In genomic region chr11:85667176-85667575, GRCm38 (mm10) we compare ENCODE assay signal across 19 mouse cellular contexts.
A peak's percentile ranks its signal among the peaks of the same experiment; 100 is the strongest.
DNase-seq lines count a peak whose midpoint lies in the region; ATAC-seq and TF ChIP-seq lines count a peak whose summit lies in the region.
"Had no signal": no experiment of that assay in that cellular context is flagged by ENCODE, and none has a peak within 500 bp of the region (broad histone marks: within the 10 kb centered on the region; RNA-seq: fewer than 3 reads in every experiment).

No protein-coding gene starts in this region.

- H3K9ac ChIP-seq in heart, postnatal 0 days (replicated peaks; ENCODE audit: low read depth, low read length): no peak overlapping the region
- no peak overlapping the region for H3K9ac ChIP-seq in limb, embryonic 12.5 days (replicated peaks)
- H3K9ac ChIP-seq in embryonic facial prominence, embryonic 11.5 days (replicated peaks; ENCODE audit: low read length): no peak overlapping the region
- H3K9ac ChIP-seq in embryonic facial prominence, embryonic 15.5 days: no peak overlapping the region
- H3K9ac ChIP-seq: forebrain, postnatal 0 days; hindbrain, embryonic 13.5 days; liver, embryonic 14.5 days had no signal

- intact Hi-C loops in heart, postnatal 14 days (cut with DNase I): no loop called here

- peak overlapping the region; percentile 5; the same call in 1 of the 2 replicates for H3K4me2 ChIP-seq in heart, postnatal 0 days (ENCODE audit: low read depth, low read length)
- peak overlapping the region; percentile 26; the same call in 1 of the 2 replicates for H3K4me2 ChIP-seq in limb, embryonic 12.5 days
- H3K4me2 ChIP-seq in embryonic facial prominence, embryonic 11.5 days (ENCODE audit: low read depth, low read length): no peak overlapping the region
- peak overlapping the region; percentile 40; the same call in 1 of the 2 replicates for H3K4me2 ChIP-seq in embryonic facial prominence, embryonic 15.5 days (replicated peaks)

- no peak for TF ChIP-seq CTCF in heart, postnatal 0 days (IDR thresholded peaks at IDR 0.05; ENCODE audit: low read depth)

- no peak overlapping the region for H3K27ac ChIP-seq in heart, postnatal 0 days (ENCODE audit: low read depth)
- H3K27ac ChIP-seq in limb, embryonic 12.5 days: peak overlapping the region; percentile 36; the same call in 1 of the 2 replicates
- H3K27ac ChIP-seq in limb, embryonic 10.5 days: no peak overlapping the region
- peak overlapping the region; percentile 59; the same call in 1 of the 2 replicates for H3K27ac ChIP-seq in embryonic facial prominence, embryonic 11.5 days (replicated peaks; ENCODE audit: low read depth, low read length)
- 0 out of 2 replicates have a peak overlapping the region, but pooled peaks have one; percentile 17 for H3K27ac ChIP-seq in embryonic facial prominence, embryonic 15.5 days (replicated peaks)
- H3K27ac ChIP-seq: liver, embryonic 14.5 days; macrophage; midbrain, embryonic 10.5 days had no signal

- TF ChIP-seq EP300 in heart, postnatal 0 days (IDR thresholded peaks at IDR 0.05; ENCODE audit: low read depth): no peak

- no peaks in the 10 kb centered on the region for H3K36me3 ChIP-seq in heart, postnatal 0 days (replicated peaks; ENCODE audit: control insufficient read depth, insufficient read depth, low read length)
- no peaks in the 10 kb centered on the region for H3K36me3 ChIP-seq in limb, embryonic 12.5 days
- H3K36me3 ChIP-seq in limb, embryonic 10.5 days: no peaks in the 10 kb centered on the region
- H3K36me3 ChIP-seq in embryonic facial prominence, embryonic 11.5 days (replicated peaks; ENCODE audit: control insufficient read depth, insufficient read depth, low read depth, low read length): no peaks in the 10 kb centered on the region
- H3K36me3 ChIP-seq in embryonic facial prominence, embryonic 15.5 days: no peaks in the 10 kb centered on the region
- H3K36me3 ChIP-seq: hindbrain, embryonic 13.5 days; midbrain, embryonic 10.5 days had no signal

- ATAC-seq in heart, postnatal 0 days (ENCODE audit: insufficient read depth, low read depth): no peak
- ATAC-seq in limb, embryonic 12.5 days (ENCODE audit: insufficient number of reproducible peaks, insufficient read depth, low FRiP score, low TSS enrichment, low read depth): no peak
- ATAC-seq in embryonic facial prominence, embryonic 11.5 days (replicated peaks; ENCODE audit: insufficient number of reproducible peaks, low FRiP score, low TSS enrichment, low read depth): no peak
- ATAC-seq in embryonic facial prominence, embryonic 15.5 days (ENCODE audit: insufficient number of reproducible peaks, low FRiP score, low TSS enrichment, low read depth): no peak
- no peak for ATAC-seq in cerebellum, adult (ENCODE audit: insufficient number of reproducible peaks, low FRiP score, low TSS enrichment)
- ATAC-seq: forebrain, postnatal 0 days had no signal

- H3K4me1 ChIP-seq in heart, postnatal 0 days (ENCODE audit: control insufficient read depth, insufficient read depth): no peaks in the 10 kb centered on the region
- H3K4me1 ChIP-seq in limb, embryonic 12.5 days (replicated peaks): peaks cover 26% of the 10 kb centered on the region
- H3K4me1 ChIP-seq in limb, embryonic 10.5 days: peaks cover 55% of the 10 kb centered on the region
- peaks cover 11% of the 10 kb centered on the region; the same call in 1 of the 2 replicates for H3K4me1 ChIP-seq in embryonic facial prominence, embryonic 11.5 days (ENCODE audit: control insufficient read depth, insufficient read depth, low read length)
- peaks cover 15% of the 10 kb centered on the region for H3K4me1 ChIP-seq in embryonic facial prominence, embryonic 15.5 days

- H3K27me3 ChIP-seq in heart, postnatal 0 days (ENCODE audit: control insufficient read depth, insufficient read depth, low read length): no peaks in the 10 kb centered on the region
- peaks cover 3% of the 10 kb centered on the region for H3K27me3 ChIP-seq in limb, embryonic 12.5 days
- H3K27me3 ChIP-seq in limb, embryonic 10.5 days (ENCODE audit: low read depth, poor library complexity, severe bottlenecking): peaks cover 24% of the 10 kb centered on the region
- no peaks in the 10 kb centered on the region for H3K27me3 ChIP-seq in embryonic facial prominence, embryonic 11.5 days (ENCODE audit: control insufficient read depth, insufficient read depth, low read length)
- H3K27me3 ChIP-seq in embryonic facial prominence, embryonic 15.5 days: peaks cover 3% of the 10 kb centered on the region; the same call in 1 of the 2 replicates

- H3K9me3 ChIP-seq in heart, postnatal 0 days (replicated peaks; ENCODE audit: control insufficient read depth, low read length): no peaks in the 10 kb centered on the region
- no peaks in the 10 kb centered on the region for H3K9me3 ChIP-seq in limb, embryonic 12.5 days
- no peaks in the 10 kb centered on the region for H3K9me3 ChIP-seq in limb, embryonic 10.5 days (replicated peaks)
- no peaks in the 10 kb centered on the region for H3K9me3 ChIP-seq in embryonic facial prominence, embryonic 11.5 days (replicated peaks; ENCODE audit: control insufficient read depth, low read length)
- no peaks in the 10 kb centered on the region for H3K9me3 ChIP-seq in embryonic facial prominence, embryonic 15.5 days (replicated peaks)
- H3K9me3 ChIP-seq: hindbrain, embryonic 13.5 days; midbrain, embryonic 10.5 days had no signal

- no peak overlapping the region for H3K4me3 ChIP-seq in heart, postnatal 0 days (ENCODE audit: low read depth, low read length)
- no peak overlapping the region for H3K4me3 ChIP-seq in limb, embryonic 12.5 days (replicated peaks)
- no peak overlapping the region for H3K4me3 ChIP-seq in limb, embryonic 10.5 days
- H3K4me3 ChIP-seq in embryonic facial prominence, embryonic 11.5 days (ENCODE audit: low read depth, low read length): no peak overlapping the region
- 0 out of 2 replicates have a peak overlapping the region, but pooled peaks have one; percentile 16 for H3K4me3 ChIP-seq in embryonic facial prominence, embryonic 15.5 days (replicated peaks)
- H3K4me3 ChIP-seq: hindbrain, embryonic 13.5 days had no signal

- 59% methylated on average over 7 of the region's 7 CpGs for WGBS in heart, postnatal 0 days
- 21% methylated on average over 7 of the region's 7 CpGs for WGBS in limb, embryonic 12.5 days
- WGBS in limb, embryonic 10.5 days: 40% methylated on average over 7 of the region's 7 CpGs
- WGBS in embryonic facial prominence, embryonic 11.5 days: 34% methylated on average over 7 of the region's 7 CpGs
- WGBS in embryonic facial prominence, embryonic 15.5 days: 25% methylated on average over 7 of the region's 7 CpGs

- no peak for DNase-seq in heart, postnatal 0 days (ENCODE audit: low spot score)
- no peak for DNase-seq in heart, postnatal 14 days
- DNase-seq in limb, embryonic 10.5 days (ENCODE audit: low spot score): no peak
- peak; percentile 34 for DNase-seq in embryonic facial prominence, embryonic 11.5 days (ENCODE audit: low spot score)
- DNase-seq in frontal cortex, postnatal 10 days (ENCODE audit: low spot score in 2 of 2): no peak
- DNase-seq: adrenal gland, adult 2 months; B cell, adult 2 months; cerebellum, adult 8-10 months; forebrain, postnatal 0 days; kidney, adult 11 months; right cerebral cortex, postnatal 4 days; thymus, postnatal 25 days had no signal

Comparison
In these comparisons a context has a peak if more than half of its experiments do, and no peak if none do; other contexts are left out.
1. H3K27ac ChIP-seq: peak in limb, embryonic 12.5 days (single experiment), embryonic facial prominence, embryonic 11.5 days (single experiment) and embryonic facial prominence, embryonic 15.5 days (single experiment); none in heart, postnatal 0 days (single experiment) and limb, embryonic 10.5 days (single experiment).